Mouse (Mus musculus) lung, adult 2 months (tissue): ENCODE data around the gene Sfn.

Experiments
- CTCF ChIP-seq: fragments of 200-500 bp; IDR thresholded peaks from 2 replicates; pipeline ENCODE4 v1.5.1; 2011; ENCODE audit warnings: mild to moderate bottlenecking, low read length, control low read depth; ENCODE audit not compliant: insufficient read depth
- POLR2A ChIP-seq: fragments of 200-500 bp; IDR thresholded peaks from 2 replicates; pipeline ENCODE4 v1.6.1; 2011; ENCODE audit warnings: low read depth, mild to moderate bottlenecking, control low read depth, low read length, borderline replicate concordance; ENCODE audit errors: extremely low read depth

DNA sequence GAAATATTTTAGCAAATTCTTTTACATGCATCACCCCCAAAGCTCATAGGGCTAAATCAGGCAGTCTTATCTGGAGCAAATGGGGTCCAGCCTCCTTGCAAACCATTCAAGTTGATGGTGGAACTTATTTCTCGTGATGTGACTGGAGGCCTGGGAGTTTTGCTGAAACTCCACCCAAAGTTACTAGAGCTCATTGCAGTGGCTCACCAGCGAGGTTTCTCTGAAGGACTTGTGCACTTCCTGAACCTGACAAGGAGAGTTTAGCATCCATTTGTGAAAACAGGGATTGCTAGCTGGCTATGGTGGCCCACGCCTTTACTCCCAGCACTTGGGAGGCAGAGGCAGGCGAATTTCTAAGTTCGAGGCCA is 32.1 kb upstream of the Sfn start:
- TF ChIP-seq POLR2A (no peak), CTCF (no peak)
